Mouse (Mus musculus) C2C12 (cell line): ENCODE data around the gene Itgav.

Source experiments
- CTCF ChIP-seq: IDR thresholded peaks from one replicate; pipeline ENCODE4 v1.5.1; 2011; ENCODE audit not compliant: control insufficient read depth, insufficient read depth, insufficient read length
- MAX ChIP-seq: IDR thresholded peaks from one replicate; pipeline ENCODE4 v1.6.1; 2011; ENCODE audit warnings: mild to moderate bottlenecking, control low read depth
- MYOD1 ChIP-seq: IDR thresholded peaks from one replicate; pipeline ENCODE4 v1.6.1; 2011; ENCODE audit warnings: low read depth; ENCODE audit not compliant: control insufficient read depth, insufficient read length
- USF1 ChIP-seq: IDR thresholded peaks from one replicate; pipeline ENCODE4 v1.6.1; 2011; ENCODE audit warnings: low read depth, mild to moderate bottlenecking, control low read depth, moderate library complexity

GRCm38 (mm10) chr2:83699324-83699723 is 24.9 kb upstream of the Itgav start:
- no peak for TF ChIP-seq CTCF
- no peak for TF ChIP-seq USF1
- TF ChIP-seq MAX: no peak
- no peak for TF ChIP-seq MYOD1
